Mouse (Mus musculus) cortical plate, adult 2 months (tissue): ENCODE measurements around the gene Gm11564. TPM values are rescaled to one million over a fixed set of nuclear protein-coding genes. Genes with fewer than 3 reads are reported as not detected.
"Not testable (repeated sequence)": the region's sequence is repeated elsewhere in the genome, so short reads cannot be mapped to it uniquely, and the experiment has no call there.

Experiments used
- H3K27ac ChIP-seq: fragments of 200-500 bp; 2 replicates; pipeline ENCODE4 v1.5.1; 2012; ENCODE audit warnings: low read length, control low read depth, inconsistent platforms; ENCODE audit not compliant: insufficient read depth
- H3K4me1 ChIP-seq: fragments of 200-500 bp; 2 replicates; pipeline ENCODE4 v1.6.1; 2011; ENCODE audit warnings: low read length; ENCODE audit not compliant: control insufficient read depth, insufficient read depth
- H3K4me3 ChIP-seq: fragments of 200-500 bp; 2 replicates; pipeline ENCODE4 v1.5.1; 2011; ENCODE audit warnings: mild to moderate bottlenecking, low read length, control low read depth; ENCODE audit not compliant: insufficient read depth
- CTCF ChIP-seq: fragments of 200-500 bp; IDR thresholded peaks from 2 replicates; pipeline ENCODE4 v1.5.1; 2011; ENCODE audit warnings: mild to moderate bottlenecking, control low read depth, low read length; ENCODE audit not compliant: insufficient read depth; ENCODE audit errors: extremely low read depth
- POLR2A ChIP-seq: fragments of 200-500 bp; IDR thresholded peaks from 2 replicates; pipeline ENCODE4 v1.6.1; 2011; ENCODE audit warnings: mild to moderate bottlenecking, low read length, control low read depth; ENCODE audit not compliant: insufficient read depth; ENCODE audit errors: extremely low read depth
- polyA plus RNA-seq: library from polyadenylated mRNA; depleted of rRNA; stranded (reverse); fragments of >200 nt; gene quantifications from 2 replicates; pipeline ENCODE4 v1.2.3, GENCODE M21; 2012; rRNA removed

Gene Gm11564
- not detected in 2 replicates for polyA plus RNA-seq

GRCm38 (mm10) chr11:99815566-99815965 lies at the start of gene Gm11564:
Gene Gm11564 (minus strand): TSS chr11:99815666.
- not testable (repeated sequence) for H3K4me3 ChIP-seq, H3K4me1 ChIP-seq, H3K27ac ChIP-seq

GRCm38 (mm10) chr11:99864176-99864575 lies 48.7 kb upstream of the Gm11564 start, which contains the start of gene Gm11559:
Gene Gm11559 (plus strand): TSS chr11:99864476.
- not testable (repeated sequence) for H3K4me1 ChIP-seq, H3K27ac ChIP-seq, H3K4me3 ChIP-seq

GRCm38 (mm10) chr11:99858761-99859160 lies 43.3 kb upstream of the Gm11564 start:
- Histone ChIP-seq H3K27ac (no peak overlapping the region), H3K4me3 (no peak overlapping the region), H3K4me1 (peaks cover 2% of the 10 kb centered on the region; the same call in 1 of the 2 replicates)
- TF ChIP-seq POLR2A (no peak), CTCF (no peak)

GRCm38 (mm10) chr11:99857617-99858016 lies 42.2 kb upstream of the Gm11564 start, which contains the start of gene Gm11568:
Gene Gm11568 (plus strand): TSS chr11:99857917.
- H3K27ac ChIP-seq, result no peak within 1 kb of the TSS
- TF ChIP-seq CTCF (no peak), POLR2A (no peak)
- peaks cover 2% of the 10 kb centered on the region; the same call in 1 of the 2 replicates for H3K4me1 ChIP-seq
- no peak within 1 kb of the TSS for H3K4me3 ChIP-seq

GRCm38 (mm10) chr11:99854121-99854520 lies 38.7 kb upstream of the Gm11564 start:
- Histone ChIP-seq H3K4me3 (no peak overlapping the region), H3K27ac (no peak overlapping the region), H3K4me1 (peaks cover 2% of the 10 kb centered on the region; the same call in 1 of the 2 replicates)
- TF ChIP-seq POLR2A (no peak), CTCF (no peak)

GRCm38 (mm10) chr11:99851508-99851907 lies 36.0 kb upstream of the Gm11564 start, which contains the start of gene Krtap4-16:
Gene Krtap4-16 (minus strand): TSS chr11:99851608.
- Histone ChIP-seq H3K4me3 (no peak within 1 kb of the TSS), H3K4me1 (no peaks in the 10 kb centered on the region), H3K27ac (no peak within 1 kb of the TSS)
- no peak for TF ChIP-seq POLR2A

GRCm38 (mm10) chr11:99846746-99847145 lies 31.3 kb upstream of the Gm11564 start:
- Histone ChIP-seq H3K27ac (no peak overlapping the region), H3K4me3 (no peak overlapping the region), H3K4me1 (no peaks in the 10 kb centered on the region)
- TF ChIP-seq CTCF, result no peak
- no peak for TF ChIP-seq POLR2A

- Histone ChIP-seq H3K27ac (no peak overlapping the region), H3K4me3 (no peak overlapping the region), H3K4me1 (no peaks in the 10 kb centered on the region)
- TF ChIP-seq CTCF (no peak), POLR2A (no peak)
Observed at GRCm38 (mm10) chr11:99842185-99842584, 26.7 kb upstream of the Gm11564 start.

- no peak within 1 kb of the TSS for H3K4me3 ChIP-seq
- no peaks in the 10 kb centered on the region for H3K4me1 ChIP-seq
- H3K27ac ChIP-seq, result no peak within 1 kb of the TSS
- TF ChIP-seq POLR2A (no peak), CTCF (no peak)
Observed at GRCm38 (mm10) chr11:99837966-99838365, 22.5 kb upstream of the Gm11564 start, which contains the start of gene 2300003K06Rik. Gene 2300003K06Rik (minus strand): TSS chr11:99838066.

- not testable (repeated sequence) for H3K4me1 ChIP-seq, H3K4me3 ChIP-seq, H3K27ac ChIP-seq
Observed at GRCm38 (mm10) chr11:99809792-99810191, 5.7 kb downstream of the Gm11564 start, which contains the start of gene Krtap4-13. Gene Krtap4-13 (minus strand): TSS chr11:99809892.

GRCm38 (mm10) chr11:99804346-99804745 lies 11.1 kb downstream of the Gm11564 start, which contains the start of gene Gm11554:
Gene Gm11554 (minus strand): TSS chr11:99804446.
- H3K27ac ChIP-seq, H3K4me3 ChIP-seq, H3K4me1 ChIP-seq: not testable (repeated sequence)

GRCm38 (mm10) chr11:99798832-99799231 lies 16.6 kb downstream of the Gm11564 start, which contains the start of gene Gm11569:
Gene Gm11569 (minus strand): TSS chr11:99798932.
- not testable (repeated sequence) for H3K4me1 ChIP-seq, H3K27ac ChIP-seq, H3K4me3 ChIP-seq
